ENCODE assay signal across 22 mouse cellular contexts in genomic region chr16:70093224-70093623, GRCm38 (mm10).
A peak's percentile ranks its signal among the peaks of the same experiment; 100 is the strongest.
DNase-seq lines count a peak whose midpoint lies in the region; ATAC-seq lines count a peak whose summit lies in the region.
"Had no signal": no experiment of that assay in that cellular context is flagged by ENCODE, and none has a peak within 500 bp of the region (broad histone marks: within the 10 kb centered on the region; RNA-seq: fewer than 3 reads in every experiment).

No protein-coding gene starts in this region.

- no peak for ATAC-seq in heart, embryonic 13.5 days (ENCODE audit: extremely low read depth, insufficient number of reproducible peaks, low FRiP score, low TSS enrichment)
- no peak for ATAC-seq in embryonic facial prominence, embryonic 14.5 days (ENCODE audit: low read depth)
- no peak for ATAC-seq in hindbrain, embryonic 14.5 days (ENCODE audit: low FRiP score)
- ATAC-seq: hindbrain, postnatal 0 days had no signal

- WGBS in heart, embryonic 13.5 days: 26% methylated on average over 3 of the region's 3 CpGs
- 13% methylated on average over 3 of the region's 3 CpGs for WGBS in embryonic facial prominence, embryonic 14.5 days
- WGBS in hindbrain, embryonic 14.5 days: 24% methylated on average over 3 of the region's 3 CpGs

- peak overlapping the region; percentile 24; the same call in 1 of the 2 replicates for H3K4me2 ChIP-seq in heart, embryonic 13.5 days
- H3K4me2 ChIP-seq in embryonic facial prominence, embryonic 14.5 days (ENCODE audit: low read depth, low read length): peak overlapping the region; percentile 23; the same call in 1 of the 2 replicates
- no peak overlapping the region for H3K4me2 ChIP-seq in hindbrain, embryonic 14.5 days (replicated peaks)
- H3K4me2 ChIP-seq: limb, embryonic 13.5 days; liver, embryonic 15.5 days; stomach, embryonic 15.5 days had no signal

- H3K4me1 ChIP-seq in heart, embryonic 13.5 days: peaks cover 11% of the 10 kb centered on the region
- no peaks in the 10 kb centered on the region for H3K4me1 ChIP-seq in embryonic facial prominence, embryonic 14.5 days (ENCODE audit: control insufficient read depth, insufficient read depth, low read length)
- H3K4me1 ChIP-seq in hindbrain, embryonic 14.5 days (replicated peaks; ENCODE audit: control insufficient read depth, insufficient read depth, low read length): no peaks in the 10 kb centered on the region
- H3K4me1 ChIP-seq: heart, embryonic 10.5 days; liver, embryonic 15.5 days; megakaryocyte, embryonic 14.5 days; stomach, embryonic 15.5 days had no signal

- H3K27ac ChIP-seq in heart, embryonic 13.5 days (replicated peaks): 0 out of 2 replicates have a peak overlapping the region, but pooled peaks have one; percentile 3
- no peak overlapping the region for H3K27ac ChIP-seq in embryonic facial prominence, embryonic 14.5 days (replicated peaks; ENCODE audit: low read depth, low read length)
- H3K27ac ChIP-seq in hindbrain, embryonic 14.5 days: no peak overlapping the region
- H3K27ac ChIP-seq: heart, embryonic 10.5 days; hindbrain, postnatal 0 days; limb, embryonic 13.5 days; liver, embryonic 15.5 days; stomach, embryonic 15.5 days had no signal

- no peaks in the 10 kb centered on the region for H3K36me3 ChIP-seq in heart, embryonic 13.5 days
- H3K36me3 ChIP-seq in embryonic facial prominence, embryonic 14.5 days (ENCODE audit: control insufficient read depth, insufficient read depth, low read length): no peaks in the 10 kb centered on the region
- no peaks in the 10 kb centered on the region for H3K36me3 ChIP-seq in hindbrain, embryonic 14.5 days (replicated peaks; ENCODE audit: control insufficient read depth, insufficient read depth)
- H3K36me3 ChIP-seq: heart, embryonic 10.5 days; limb, embryonic 13.5 days; liver, embryonic 15.5 days; stomach, embryonic 15.5 days had no signal

- no peak for DNase-seq in heart, adult 8-10 months (ENCODE audit: low spot score)
- DNase-seq in retina, postnatal 1 day: peak; percentile 1
- no peak for DNase-seq in retina, embryonic 14.5 days (ENCODE audit: low spot score)
- peak; percentile 34 for DNase-seq in embryonic facial prominence, embryonic 14.5 days (ENCODE audit: low spot score)
- DNase-seq in right cerebral cortex, postnatal 10 days (ENCODE audit: low spot score in 2 of 2): peak; percentile 36 to 49
- DNase-seq in adrenal gland, postnatal 25 days: no peak
- no peak for DNase-seq in hindbrain, embryonic 14.5 days (ENCODE audit: low spot score)
- DNase-seq: adrenal gland, adult 2 months; cerebellum, adult 2 months; gastrocnemius, postnatal 25 days; heart, postnatal 36 days; kidney, adult 2 months; kidney, postnatal 36 days; thymus, postnatal 14 days had no signal

- H3K27me3 ChIP-seq in heart, embryonic 13.5 days (replicated peaks): no peaks in the 10 kb centered on the region
- H3K27me3 ChIP-seq in embryonic facial prominence, embryonic 14.5 days (replicated peaks; ENCODE audit: control insufficient read depth, insufficient read depth, low read length): no peaks in the 10 kb centered on the region
- no peaks in the 10 kb centered on the region for H3K27me3 ChIP-seq in hindbrain, embryonic 14.5 days (ENCODE audit: control insufficient read depth, insufficient read depth, low read length)
- H3K27me3 ChIP-seq: limb, embryonic 13.5 days; liver, embryonic 15.5 days; megakaryocyte, embryonic 14.5 days; stomach, embryonic 15.5 days had no signal

- no peaks in the 10 kb centered on the region for H3K9me3 ChIP-seq in heart, embryonic 13.5 days
- H3K9me3 ChIP-seq in embryonic facial prominence, embryonic 14.5 days (ENCODE audit: control insufficient read depth, low read length): no peaks in the 10 kb centered on the region
- H3K9me3 ChIP-seq in hindbrain, embryonic 14.5 days (ENCODE audit: control insufficient read depth, low read length): no peaks in the 10 kb centered on the region
- H3K9me3 ChIP-seq: heart, embryonic 10.5 days; limb, embryonic 13.5 days; liver, embryonic 15.5 days; megakaryocyte, embryonic 14.5 days; stomach, embryonic 15.5 days had no signal

- H3K4me3 ChIP-seq in heart, embryonic 13.5 days: no peak overlapping the region
- H3K4me3 ChIP-seq in embryonic facial prominence, embryonic 14.5 days (ENCODE audit: low read depth, low read length): no peak overlapping the region
- H3K4me3 ChIP-seq in hindbrain, embryonic 14.5 days (replicated peaks; ENCODE audit: low read length): no peak overlapping the region
- H3K4me3 ChIP-seq: heart, embryonic 10.5 days; limb, embryonic 13.5 days; liver, embryonic 15.5 days; megakaryocyte, embryonic 14.5 days; myocyte; stomach, embryonic 15.5 days had no signal

- no peak overlapping the region for H3K9ac ChIP-seq in heart, embryonic 13.5 days
- no peak overlapping the region for H3K9ac ChIP-seq in embryonic facial prominence, embryonic 14.5 days (ENCODE audit: low read depth, low read length)
- no peak overlapping the region for H3K9ac ChIP-seq in hindbrain, embryonic 14.5 days
- H3K9ac ChIP-seq: limb, embryonic 13.5 days; liver, embryonic 15.5 days; stomach, embryonic 15.5 days had no signal

Comparison
In these comparisons a context has a peak if more than half of its experiments do, and no peak if none do; other contexts are left out.
1. DNase-seq: peak in retina, postnatal 1 day (single experiment), embryonic facial prominence, embryonic 14.5 days (single experiment) and right cerebral cortex, postnatal 10 days (2 of 2); none in heart, adult 8-10 months (single experiment), retina, embryonic 14.5 days (single experiment), adrenal gland, postnatal 25 days (single experiment) and hindbrain, embryonic 14.5 days (single experiment).